Mouse (Mus musculus): ENCODE measurements around the gene Pax2.

DNA sequence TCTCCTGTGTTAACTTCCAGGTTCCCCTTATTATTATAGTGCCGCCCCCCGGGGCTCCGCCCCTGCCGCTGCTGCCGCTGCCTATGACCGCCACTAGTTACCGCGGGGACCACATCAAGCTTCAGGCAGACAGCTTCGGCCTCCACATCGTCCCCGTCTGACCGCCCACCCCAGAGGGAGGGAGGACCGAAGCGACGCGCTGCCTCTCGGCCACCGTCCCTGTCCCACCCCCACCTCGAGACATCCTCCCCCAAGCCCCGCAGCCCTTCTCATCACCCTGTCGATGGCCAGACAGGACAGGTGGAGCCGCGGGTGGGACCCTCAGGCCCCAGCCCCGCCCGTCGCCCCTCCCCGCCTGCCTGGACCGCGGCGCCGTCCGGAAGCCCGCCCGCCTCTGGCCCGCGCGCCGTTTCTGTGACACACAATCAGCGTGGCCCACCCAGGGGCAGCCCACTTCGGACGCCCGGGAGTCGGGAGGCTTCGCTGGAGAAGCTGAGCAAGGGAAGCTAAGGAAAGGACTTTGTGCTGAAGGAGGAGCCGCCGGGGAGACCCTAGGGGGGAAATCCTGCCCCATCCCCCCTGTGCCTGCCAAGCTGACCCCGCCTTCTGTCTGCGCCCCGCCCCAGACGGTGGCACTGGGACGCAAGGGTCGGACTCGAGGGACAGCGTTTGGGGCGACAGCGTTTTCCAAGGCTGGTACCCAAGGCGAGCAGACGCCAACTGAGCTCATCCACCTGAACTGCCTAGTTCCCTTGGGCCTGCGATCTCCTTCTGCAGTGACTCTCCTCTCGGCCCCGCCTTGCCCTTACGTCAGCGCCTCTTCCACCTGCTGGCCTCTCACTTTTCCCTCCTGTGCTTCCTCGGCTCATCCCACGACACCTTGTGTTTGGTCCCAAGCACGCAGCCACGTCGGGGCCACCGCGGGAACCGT is 80.4 kb downstream of the Pax2 start:
- TF ChIP-seq EP300 (IDR thresholded peaks at IDR 0.05) (no peak), CTCF (IDR thresholded peaks at IDR 0.05) (no peak)
